Mouse (Mus musculus) heart, postnatal 0 days (tissue): Measurements from ENCODE around the gene Stk4.

Experiments used
- CTCF ChIP-seq: IDR thresholded peaks from 2 replicates; pipeline ENCODE4 v1.5.1; 2016; ENCODE audit warnings: antibody characterized with exemption, control low read depth, low read depth
- EP300 ChIP-seq: IDR thresholded peaks from 2 replicates; pipeline ENCODE4 v1.6.1; 2016; ENCODE audit warnings: antibody characterized with exemption, low read depth

DNA sequence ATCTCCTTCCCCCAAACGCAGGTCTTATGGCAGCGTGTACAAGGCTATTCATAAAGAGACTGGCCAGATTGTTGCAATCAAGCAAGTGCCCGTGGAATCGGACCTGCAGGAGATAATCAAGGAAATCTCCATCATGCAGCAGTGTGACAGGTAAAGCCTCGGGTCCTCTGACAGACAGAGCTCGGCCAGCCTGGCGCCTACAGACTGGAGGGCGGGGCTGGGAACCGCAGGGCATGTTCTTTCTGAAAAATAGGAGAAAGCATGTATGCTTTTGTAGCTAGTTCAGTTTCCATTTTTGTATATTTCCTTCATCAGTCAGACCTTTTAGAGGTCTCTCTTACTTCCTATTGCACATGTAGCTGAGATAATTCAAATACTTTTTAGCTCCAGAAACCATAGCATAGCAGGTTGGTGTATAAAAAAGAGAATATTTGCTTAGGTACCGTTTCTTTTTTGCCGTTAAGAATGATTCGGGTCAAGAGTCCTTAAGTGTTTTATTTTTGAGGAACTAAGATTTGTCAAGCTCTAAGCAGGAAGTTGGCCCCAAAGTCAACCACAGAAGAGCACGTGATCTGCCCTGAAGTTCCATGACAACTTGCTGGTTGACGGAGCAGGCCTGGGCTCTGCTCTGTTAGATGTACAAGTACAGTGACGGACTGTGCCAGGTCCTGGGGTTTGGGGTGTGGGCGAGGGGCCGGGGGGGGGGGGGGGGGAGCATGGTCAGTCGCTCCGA, 13.7 kb downstream of the Stk4 start:
- TF ChIP-seq CTCF (no peak), EP300 (no peak)
